Mouse (Mus musculus): ENCODE measurements around the gene Gipc3.

Gipc3 gene

GRCm38 (mm10) chr10:81319741-81320549, 23.1 kb downstream of the Gipc3 start:
- DNase-seq = no peak

- DNase-seq = peak; percentile 43
Measured at GRCm38 (mm10) chr10:81319330-81319699, 23.8 kb downstream of the Gipc3 start.

- peak; percentile 48 for DNase-seq
Measured at GRCm38 (mm10) chr10:81318589-81319329, 24.3 kb downstream of the Gipc3 start.

GRCm38 (mm10) chr10:81317273-81317672, 25.8 kb downstream of the Gipc3 start:
- DNase-seq = peak; percentile 75

GRCm38 (mm10) chr10:81316338-81317060, 26.6 kb downstream of the Gipc3 start:
- DNase-seq = peak; percentile 61

- DNase-seq = no peak
Measured at GRCm38 (mm10) chr10:81315587-81315986, 27.5 kb downstream of the Gipc3 start.

- peak; percentile 21 for DNase-seq
Measured at GRCm38 (mm10) chr10:81314201-81314600, 28.9 kb downstream of the Gipc3 start.

GRCm38 (mm10) chr10:81313581-81313980, 29.5 kb downstream of the Gipc3 start:
- no peak for DNase-seq

- no peak for DNase-seq
Measured at GRCm38 (mm10) chr10:81309571-81309970, 33.5 kb downstream of the Gipc3 start.

- DNase-seq = no peak
Measured at GRCm38 (mm10) chr10:81306837-81307682, 36.0 kb downstream of the Gipc3 start.

GRCm38 (mm10) chr10:81306173-81306668, 36.8 kb downstream of the Gipc3 start:
- no peak for DNase-seq

GRCm38 (mm10) chr10:81305663-81306062, 37.4 kb downstream of the Gipc3 start:
- DNase-seq = no peak

- no peak for DNase-seq
Measured at GRCm38 (mm10) chr10:81304597-81305238, 38.3 kb downstream of the Gipc3 start.

- DNase-seq = no peak
Measured at GRCm38 (mm10) chr10:81303761-81304160, 39.3 kb downstream of the Gipc3 start.

GRCm38 (mm10) chr10:81303258-81303657, 39.8 kb downstream of the Gipc3 start:
- DNase-seq = no peak

- no peak for DNase-seq
Measured at GRCm38 (mm10) chr10:81302781-81303218, 40.3 kb downstream of the Gipc3 start.

GRCm38 (mm10) chr10:81302288-81302687, 40.8 kb downstream of the Gipc3 start:
- DNase-seq = no peak

GRCm38 (mm10) chr10:81301321-81301720, 41.7 kb downstream of the Gipc3 start:
- DNase-seq = no peak

GRCm38 (mm10) chr10:81300352-81300907, 42.6 kb downstream of the Gipc3 start:
- DNase-seq = peak; percentile 91

GRCm38 (mm10) chr10:81299585-81300351, 43.3 kb downstream of the Gipc3 start:
- peak; percentile 88 for DNase-seq

Measured in kidney, adult 9 months (tissue).